8 mouse cellular contexts compared by ENCODE assay signal in genomic region chr12:100241911-100242796, GRCm38 (mm10). TPM values are rescaled to one million over a fixed set of nuclear protein-coding genes. Genes with fewer than 3 reads are reported as not detected.
DNase-seq lines count a peak whose midpoint lies in the region; ATAC-seq and TF ChIP-seq lines count a peak whose summit lies in the region.

No protein-coding gene starts in this region.

- H3K4me2 ChIP-seq in hindbrain, embryonic 11.5 days (replicated peaks; ENCODE audit: low read depth, low read length): peak overlapping the region; percentile 33
- H3K4me2 ChIP-seq in lung, embryonic 14.5 days: peak overlapping the region; percentile 48

- no peaks in the 10 kb centered on the region for H3K36me3 ChIP-seq in hindbrain, embryonic 11.5 days (ENCODE audit: control insufficient read depth, insufficient read depth, low read length)
- H3K36me3 ChIP-seq in lung, embryonic 14.5 days (ENCODE audit: insufficient read depth): no peaks in the 10 kb centered on the region

- 0 out of 2 replicates have a peak overlapping the region, but pooled peaks have one; percentile 10 for H3K4me3 ChIP-seq in hindbrain, embryonic 11.5 days (ENCODE audit: low read depth, low read length)
- H3K4me3 ChIP-seq in lung, embryonic 14.5 days (ENCODE audit: low read depth, low read length): 0 out of 2 replicates have a peak overlapping the region, but pooled peaks have one; percentile 2

- peak overlapping the region; percentile 54; the same call in 1 of the 2 replicates for H3K27ac ChIP-seq in hindbrain, embryonic 11.5 days (ENCODE audit: low read depth, low read length)
- no peak overlapping the region for H3K27ac ChIP-seq in lung, embryonic 14.5 days (ENCODE audit: low read depth)

- WGBS in hindbrain, embryonic 11.5 days: 12% methylated on average over 22 of the region's 22 CpGs
- 7% methylated on average over 22 of the region's 22 CpGs for WGBS in lung, embryonic 14.5 days

- TF ChIP-seq CTCF in lung, embryonic 14.5 days (IDR thresholded peaks at IDR 0.05; ENCODE audit: low read depth): no peak

- no peaks in the 10 kb centered on the region for H3K9me3 ChIP-seq in hindbrain, embryonic 11.5 days (ENCODE audit: control insufficient read depth, low read length)
- no peaks in the 10 kb centered on the region for H3K9me3 ChIP-seq in lung, embryonic 14.5 days (ENCODE audit: low read depth, low read length)

- no peaks in the 10 kb centered on the region for H3K27me3 ChIP-seq in hindbrain, embryonic 11.5 days (ENCODE audit: control insufficient read depth, insufficient read depth, low read length)
- H3K27me3 ChIP-seq in lung, embryonic 14.5 days (ENCODE audit: insufficient read depth, low read length): no peaks in the 10 kb centered on the region

- peak overlapping the region; percentile 50; the same call in 1 of the 2 replicates for H3K9ac ChIP-seq in hindbrain, embryonic 11.5 days (ENCODE audit: low read depth, low read length)
- no peak overlapping the region for H3K9ac ChIP-seq in lung, embryonic 14.5 days

- peaks cover 4% of the 10 kb centered on the region; the same call in 1 of the 2 replicates for H3K4me1 ChIP-seq in hindbrain, embryonic 11.5 days (replicated peaks; ENCODE audit: control insufficient read depth, insufficient read depth, low read length)
- H3K4me1 ChIP-seq in lung, embryonic 14.5 days (ENCODE audit: insufficient read depth): no peaks in the 10 kb centered on the region

- peak; percentile 62 for DNase-seq in MEL-GATA-1-ER (ENCODE audit: extremely low read depth, low read depth)
- peak; percentile 91 for DNase-seq in cerebellum, adult 9-10 months
- peak; percentile 83 for DNase-seq in hindbrain, embryonic 11.5 days (ENCODE audit: low spot score)
- DNase-seq in layer of hippocampus, adult 8-10 months (ENCODE audit: low spot score in 2 of 2): peak; percentile 76 to 84
- DNase-seq in lung, embryonic 14.5 days: peak; percentile 85
- DNase-seq in ovary, adult 18-20 months (ENCODE audit: low spot score): peak; percentile 16
- DNase-seq in B cell, adult 2 months: no peak

- ATAC-seq in frontal cortex, adult (ENCODE audit: low TSS enrichment): peak; percentile 92
- ATAC-seq in hindbrain, embryonic 11.5 days (ENCODE audit: low FRiP score): peak; percentile 94
- ATAC-seq in lung, embryonic 14.5 days (ENCODE audit: insufficient read depth): peak; percentile 96

RNA-seq across cellular contexts. Expression of gene Calm1, which starts 42.9 kb away (rescaled TPM):
- polyA plus RNA-seq in hindbrain, embryonic 11.5 days (2014; fragmentation: Nextera tagmentation; extraction: Ambion mirVana): 1,456 and 1,584 TPM in 2 replicates
- 1,000 to 10,000 TPM; 1,770 to 1,934 (median 1,827) TPM for total RNA-seq in layer of hippocampus, adult 8-10 months (2022)
- polyA plus RNA-seq in lung, embryonic 14.5 days (2014; fragmentation: Nextera tagmentation; extraction: Ambion mirVana): 1,610 and 1,758 TPM in 2 replicates

Comparison
In these comparisons a context has a peak if more than half of its experiments do, and no peak if none do; other contexts are left out.
1. DNase-seq: peak in MEL-GATA-1-ER (single experiment), cerebellum, adult 9-10 months (single experiment), hindbrain, embryonic 11.5 days (single experiment), layer of hippocampus, adult 8-10 months (2 of 2), lung, embryonic 14.5 days (single experiment) and ovary, adult 18-20 months (single experiment); none in B cell, adult 2 months (0 of 2).
2. Peak in every context shown above with its lines, with median percentiles within 50 percentile points of each other: ATAC-seq.